ENCODE assay signal across 10 mouse cellular contexts in the genomic region with DNA sequence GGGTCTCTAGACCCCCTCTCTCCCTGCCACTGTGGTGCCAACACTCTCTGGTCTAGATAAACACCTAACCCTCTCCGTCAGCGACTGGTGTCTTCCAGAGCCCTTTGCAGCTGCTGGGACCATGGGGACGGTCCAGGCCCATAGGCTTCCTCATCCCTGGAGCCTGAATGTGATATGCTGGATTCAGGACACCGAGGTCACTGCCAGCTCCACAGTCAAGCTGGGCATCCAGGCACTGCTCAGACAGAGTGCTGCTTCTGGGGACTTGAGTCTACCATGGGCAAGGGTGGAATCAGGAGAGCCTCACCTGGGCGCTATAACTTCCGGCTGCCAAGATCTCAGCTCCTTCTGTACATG.
DNase-seq lines count a peak whose midpoint lies in the region; ATAC-seq and TF ChIP-seq lines count a peak whose summit lies in the region.
"Had no signal": no experiment of that assay in that cellular context is flagged by ENCODE, and none has a peak within 500 bp of the region (broad histone marks: within the 10 kb centered on the region; RNA-seq: fewer than 3 reads in every experiment).

No protein-coding gene starts in this region.

- peaks cover 5% of the 10 kb centered on the region for H3K9me3 ChIP-seq in heart, embryonic 16.5 days (replicated peaks; ENCODE audit: control insufficient read depth, low read length)
- H3K9me3 ChIP-seq in heart, postnatal 0 days (replicated peaks; ENCODE audit: control insufficient read depth, low read length): no peaks in the 10 kb centered on the region
- no peaks in the 10 kb centered on the region for H3K9me3 ChIP-seq in midbrain, embryonic 14.5 days (ENCODE audit: control insufficient read depth, low read length)

- no peak for TF ChIP-seq CTCF in cortical plate, adult 2 months (IDR thresholded peaks at IDR 0.05; ENCODE audit: extremely low read depth, insufficient read depth, low read length)
- TF ChIP-seq CTCF in heart, postnatal 0 days (IDR thresholded peaks at IDR 0.05; ENCODE audit: low read depth): no peak

- 42% methylated on average over 6 of the region's 6 CpGs for WGBS in heart, embryonic 16.5 days
- 26% methylated on average over 6 of the region's 6 CpGs for WGBS in heart, postnatal 0 days
- WGBS in midbrain, embryonic 14.5 days: 74% methylated on average over 6 of the region's 6 CpGs

- H3K9ac ChIP-seq in heart, embryonic 16.5 days (ENCODE audit: low read length): peak overlapping the region; percentile 67
- peak overlapping the region; percentile 26; the same call in 1 of the 2 replicates for H3K9ac ChIP-seq in heart, postnatal 0 days (replicated peaks; ENCODE audit: low read depth, low read length)
- H3K9ac ChIP-seq in midbrain, embryonic 14.5 days (replicated peaks; ENCODE audit: low read length): no peak overlapping the region

- peaks cover 48% of the 10 kb centered on the region for H3K4me1 ChIP-seq in heart, embryonic 16.5 days (ENCODE audit: control insufficient read depth, insufficient read depth, low read length)
- H3K4me1 ChIP-seq in cortical plate, adult 2 months (ENCODE audit: control insufficient read depth, insufficient read depth, low read length): peaks cover 7% of the 10 kb centered on the region
- peaks cover 44% of the 10 kb centered on the region for H3K4me1 ChIP-seq in heart, postnatal 0 days (ENCODE audit: control insufficient read depth, insufficient read depth)
- H3K4me1 ChIP-seq in midbrain, embryonic 14.5 days (ENCODE audit: control insufficient read depth, insufficient read depth, low read length): peaks cover 46% of the 10 kb centered on the region

- no peaks in the 10 kb centered on the region for H3K27me3 ChIP-seq in heart, embryonic 16.5 days (ENCODE audit: control insufficient read depth, insufficient read depth, low read length)
- no peaks in the 10 kb centered on the region for H3K27me3 ChIP-seq in heart, postnatal 0 days (ENCODE audit: control insufficient read depth, insufficient read depth, low read length)
- no peaks in the 10 kb centered on the region for H3K27me3 ChIP-seq in midbrain, embryonic 14.5 days (ENCODE audit: control insufficient read depth, insufficient read depth, low read length)
- H3K27me3 ChIP-seq: megakaryocyte, embryonic 14.5 days had no signal

- no peak for TF ChIP-seq POLR2A in cortical plate, adult 2 months (IDR thresholded peaks at IDR 0.05; ENCODE audit: extremely low read depth, insufficient read depth, low read length)

- DNase-seq in heart, adult 8-10 months (ENCODE audit: low spot score): no peak
- DNase-seq in heart, postnatal 0 days (ENCODE audit: low spot score): no peak
- no peak for DNase-seq in midbrain, embryonic 14.5 days
- DNase-seq in right cerebral cortex, postnatal 14 days: no peak
- DNase-seq in embryo, embryonic 10.5 days (ENCODE audit: low spot score): no peak
- no peak for DNase-seq in urinary bladder, adult 18-20 months (ENCODE audit: low spot score in 2 of 2)

- peak overlapping the region; percentile 97 for H3K27ac ChIP-seq in heart, embryonic 16.5 days (ENCODE audit: low read length)
- peak overlapping the region; percentile 47 for H3K27ac ChIP-seq in cortical plate, adult 2 months (ENCODE audit: insufficient read depth, low read length)
- peak overlapping the region; percentile 94 for H3K27ac ChIP-seq in heart, postnatal 0 days (ENCODE audit: low read depth)
- H3K27ac ChIP-seq in midbrain, embryonic 14.5 days (replicated peaks; ENCODE audit: low read depth, low read length): peak overlapping the region; percentile 79

- no peak for TF ChIP-seq EP300 in heart, postnatal 0 days (IDR thresholded peaks at IDR 0.05; ENCODE audit: low read depth)

- H3K36me3 ChIP-seq in heart, embryonic 16.5 days (ENCODE audit: control insufficient read depth, insufficient read depth): no peaks in the 10 kb centered on the region
- no peaks in the 10 kb centered on the region for H3K36me3 ChIP-seq in heart, postnatal 0 days (replicated peaks; ENCODE audit: control insufficient read depth, insufficient read depth, low read length)
- no peaks in the 10 kb centered on the region for H3K36me3 ChIP-seq in midbrain, embryonic 14.5 days (ENCODE audit: control insufficient read depth, insufficient read depth, low read length)

- 0 out of 2 replicates have a peak, but pooled peaks have one; percentile 2 for ATAC-seq in heart, embryonic 16.5 days (replicated peaks; ENCODE audit: extremely low read depth, insufficient read depth, low FRiP score)
- ATAC-seq in heart, postnatal 0 days (ENCODE audit: insufficient read depth, low read depth): peak; percentile 1; the same call in 1 of the 2 replicates
- ATAC-seq in midbrain, embryonic 14.5 days (ENCODE audit: low FRiP score, low TSS enrichment): no peak

- H3K4me3 ChIP-seq in heart, embryonic 16.5 days (ENCODE audit: low read length): no peak overlapping the region
- H3K4me3 ChIP-seq in cortical plate, adult 2 months (ENCODE audit: insufficient read depth, low read length): no peak overlapping the region
- no peak overlapping the region for H3K4me3 ChIP-seq in heart, postnatal 0 days (ENCODE audit: low read depth, low read length)
- H3K4me3 ChIP-seq in midbrain, embryonic 14.5 days (replicated peaks; ENCODE audit: low read depth, low read length): no peak overlapping the region
- H3K4me3 ChIP-seq: erythroblast, embryonic 14.5 days; megakaryocyte, embryonic 14.5 days had no signal

- H3K4me2 ChIP-seq in heart, embryonic 16.5 days (ENCODE audit: low read depth, low read length): no peak overlapping the region
- H3K4me2 ChIP-seq in heart, postnatal 0 days (ENCODE audit: low read depth, low read length): no peak overlapping the region
- no peak overlapping the region; the same call in 1 of the 2 replicates for H3K4me2 ChIP-seq in midbrain, embryonic 14.5 days (ENCODE audit: low read length)

Comparison
In these comparisons a context has a peak if more than half of its experiments do, and no peak if none do; other contexts are left out.
1. H3K27ac ChIP-seq: peak in every context shown above with its lines; median percentile 97 in heart, embryonic 16.5 days; 94 in heart, postnatal 0 days; 79 in midbrain, embryonic 14.5 days; 47 in cortical plate, adult 2 months.